Mouse (Mus musculus) myocyte (in vitro differentiated cells): ENCODE measurements around the gene Nrros. TPM values are rescaled to one million over a fixed set of nuclear protein-coding genes. Genes with fewer than 3 reads are reported as not detected.

ENCODE experiments used
- H3K27me3 ChIP-seq: one replicate; pipeline ENCODE4 v1.6.1; 2011; ENCODE audit not compliant: control insufficient read depth, insufficient read depth, insufficient read length
- H3K36me3 ChIP-seq: one replicate; pipeline ENCODE4 v1.6.1; 2011; ENCODE audit not compliant: control insufficient read depth, insufficient read depth
- H3K4me2 ChIP-seq: one replicate; pipeline ENCODE4 v1.6.1; 2011; ENCODE audit warnings: low read depth, control low read depth
- H3K4me3 ChIP-seq: one replicate; pipeline ENCODE4 v1.5.1; 2011; ENCODE audit warnings: mild to moderate bottlenecking, control low read depth, moderate library complexity
- H3K79me2 ChIP-seq: one replicate; pipeline ENCODE4 v1.6.1; 2011; ENCODE audit not compliant: control insufficient read depth, insufficient read depth
- H3ac ChIP-seq: one replicate; pipeline ENCODE4 v1.6.1; 2011; ENCODE audit not compliant: control insufficient read depth, insufficient read length
- CEBPB ChIP-seq: IDR thresholded peaks from 2 replicates; pipeline ENCODE4 v1.6.1; 2011; ENCODE audit warnings: mild to moderate bottlenecking, moderate library complexity; ENCODE audit not compliant: poor library complexity, insufficient read depth, severe bottlenecking
- E2F4 ChIP-seq: IDR thresholded peaks from one replicate; pipeline ENCODE4 v1.6.1; 2011; ENCODE audit warnings: mild to moderate bottlenecking, control low read depth, moderate library complexity; ENCODE audit not compliant: insufficient read depth
- MAX ChIP-seq: IDR thresholded peaks from one replicate; pipeline ENCODE4 v1.6.1; 2011; ENCODE audit warnings: low read depth, mild to moderate bottlenecking, control low read depth
- MYOD1 ChIP-seq, 3 experiments: IDR thresholded peaks; one replicate each; pipeline ENCODE4 v1.6.1; 2011; ENCODE audit warnings: control low read depth in 2 of 3, low read depth in 2 of 3, mild to moderate bottlenecking in 2 of 3, moderate library complexity in 1 of 3; ENCODE audit not compliant: insufficient read length in 2 of 3, control insufficient read depth in 1 of 3
- MYOG ChIP-seq, 3 experiments: IDR thresholded peaks; one replicate each; pipeline ENCODE4 v1.6.1; 2011; ENCODE audit warnings: control low read depth in 2 of 3, low read depth in 2 of 3, mild to moderate bottlenecking in 2 of 3; ENCODE audit not compliant: insufficient read length in 2 of 3, control insufficient read depth in 1 of 3, insufficient read depth in 1 of 3
- POLR2A ChIP-seq: IDR thresholded peaks from one replicate; pipeline ENCODE4 v1.6.1; 2011; ENCODE audit warnings: low read depth, mild to moderate bottlenecking, control low read depth, moderate library complexity; ENCODE audit not compliant: insufficient read length
- POLR2AphosphoS2 ChIP-seq: IDR thresholded peaks from one replicate; pipeline ENCODE4 v1.6.1; 2011; ENCODE audit warnings: low read depth, control low read depth; ENCODE audit not compliant: insufficient read length
- REST ChIP-seq: IDR thresholded peaks from one replicate; pipeline ENCODE4 v1.6.1; 2011; ENCODE audit warnings: mild to moderate bottlenecking, control low read depth, moderate library complexity; ENCODE audit not compliant: insufficient read depth, insufficient read length
- SRF ChIP-seq: IDR thresholded peaks from one replicate; pipeline ENCODE4 v1.6.1; 2011; ENCODE audit warnings: low read depth; ENCODE audit not compliant: control insufficient read depth, insufficient read length
- TCF12 ChIP-seq: IDR thresholded peaks from one replicate; pipeline ENCODE4 v1.6.1; 2011; ENCODE audit warnings: mild to moderate bottlenecking, control low read depth; ENCODE audit not compliant: poor library complexity, insufficient read depth, severe bottlenecking
- TCF3 ChIP-seq: IDR thresholded peaks from one replicate; pipeline ENCODE4 v1.6.1; 2011; ENCODE audit warnings: low read depth, control low read depth; ENCODE audit not compliant: insufficient read length
- USF1 ChIP-seq: IDR thresholded peaks from one replicate; pipeline ENCODE4 v1.6.1; 2011; ENCODE audit warnings: low read depth, mild to moderate bottlenecking, control low read depth, moderate library complexity
- polyA plus RNA-seq: library from polyadenylated mRNA; unstranded; fragments of >200 nt; fragmentation: generic; extraction: Trizol; gene quantifications from one replicate; pipeline ENCODE4 v1.2.1, GENCODE M21; 2012; ENCODE audit warnings: missing spikeins

The Nrros gene
- polyA plus RNA-seq, 1 experiment, result not detected

GRCm38 (mm10) chr16:32156719-32157118, 8.7 kb downstream of the Nrros start:
- H3K79me2 ChIP-seq, result no peaks in the 10 kb centered on the region
- H3K4me2 ChIP-seq, result no peak overlapping the region
- no peak overlapping the region for H3ac ChIP-seq
- TF ChIP-seq POLR2A (no peak), MYOG (IDR thresholded peaks at IDR 0.05; ENCODE audit: control insufficient read depth in 1 of 3, insufficient read depth in 1 of 3, insufficient read length in 2 of 3, low read depth in 2 of 3) (no peak), TCF3 (no peak), E2F4 (no peak), SRF (no peak), MAX (no peak), USF1 (no peak), REST (no peak), MYOD1 (IDR thresholded peaks at IDR 0.05; ENCODE audit: control insufficient read depth in 1 of 3, insufficient read length in 2 of 3, low read depth in 2 of 3) (no peak), TCF12 (no peak)
- H3K27me3 ChIP-seq, result peaks cover 22% of the 10 kb centered on the region
- no peak overlapping the region for H3K4me3 ChIP-seq
- no peaks in the 10 kb centered on the region for H3K36me3 ChIP-seq

GRCm38 (mm10) chr16:32154437-32154836, 11.0 kb downstream of the Nrros start:
- H3K79me2 ChIP-seq, result no peaks in the 10 kb centered on the region
- no peak for TF ChIP-seq USF1
- TF ChIP-seq MYOD1 (IDR thresholded peaks at IDR 0.05; ENCODE audit: control insufficient read depth in 1 of 3, insufficient read length in 2 of 3, low read depth in 2 of 3), result no peak
- no peak for TF ChIP-seq TCF3
- TF ChIP-seq TCF12, result no peak
- TF ChIP-seq POLR2AphosphoS2, result no peak
- no peak for TF ChIP-seq POLR2A
- no peak for TF ChIP-seq CEBPB
- no peak for TF ChIP-seq E2F4
- peaks cover 22% of the 10 kb centered on the region for H3K27me3 ChIP-seq
- H3ac ChIP-seq, result no peak overlapping the region
- H3K36me3 ChIP-seq, result no peaks in the 10 kb centered on the region
- H3K4me3 ChIP-seq, result no peak overlapping the region
- H3K4me2 ChIP-seq, result no peak overlapping the region

GRCm38 (mm10) chr16:32153976-32154375, 11.4 kb downstream of the Nrros start:
- TF ChIP-seq SRF (no peak), E2F4 (no peak), REST (no peak), MAX (no peak), TCF3 (no peak), POLR2A (no peak), POLR2AphosphoS2 (no peak), CEBPB (no peak), TCF12 (no peak)
- peaks cover 22% of the 10 kb centered on the region for H3K27me3 ChIP-seq
- no peak overlapping the region for H3K4me2 ChIP-seq
- H3K79me2 ChIP-seq, result no peaks in the 10 kb centered on the region
- no peak overlapping the region for H3K4me3 ChIP-seq
- H3K36me3 ChIP-seq, result no peaks in the 10 kb centered on the region
- no peak overlapping the region for H3ac ChIP-seq

GRCm38 (mm10) chr16:32147589-32148207, 17.7 kb downstream of the Nrros start:
- no peaks in the 10 kb centered on the region for H3K36me3 ChIP-seq
- peaks cover 10% of the 10 kb centered on the region for H3K27me3 ChIP-seq
- H3K4me2 ChIP-seq, result no peak overlapping the region
- TF ChIP-seq MYOD1 (IDR thresholded peaks at IDR 0.05; ENCODE audit: control insufficient read depth in 1 of 3, insufficient read length in 2 of 3, low read depth in 2 of 3) (no peak), CEBPB (no peak), USF1 (no peak), SRF (no peak), MAX (no peak), TCF12 (no peak)
- H3K4me3 ChIP-seq, result no peak overlapping the region
- H3K79me2 ChIP-seq, result no peaks in the 10 kb centered on the region
- H3ac ChIP-seq, result no peak overlapping the region

GRCm38 (mm10) chr16:32144592-32144991, 20.8 kb downstream of the Nrros start:
- no peak overlapping the region for H3K4me3 ChIP-seq
- H3K27me3 ChIP-seq, result peaks cover 23% of the 10 kb centered on the region
- no peaks in the 10 kb centered on the region for H3K79me2 ChIP-seq
- TF ChIP-seq MYOD1 (IDR thresholded peaks at IDR 0.05; ENCODE audit: control insufficient read depth in 1 of 3, insufficient read length in 2 of 3, low read depth in 2 of 3), result no peak
- TF ChIP-seq TCF12, result no peak
- no peak for TF ChIP-seq CEBPB
- no peak for TF ChIP-seq E2F4
- TF ChIP-seq MAX, result no peak
- TF ChIP-seq MYOG (IDR thresholded peaks at IDR 0.05; ENCODE audit: control insufficient read depth in 1 of 3, insufficient read depth in 1 of 3, insufficient read length in 2 of 3, low read depth in 2 of 3), result no peak
- no peak for TF ChIP-seq TCF3
- TF ChIP-seq USF1, result no peak
- TF ChIP-seq POLR2A, result no peak
- no peak for TF ChIP-seq POLR2AphosphoS2
- no peak for TF ChIP-seq REST
- H3ac ChIP-seq, result no peak overlapping the region
- H3K36me3 ChIP-seq, result no peaks in the 10 kb centered on the region
- no peak overlapping the region for H3K4me2 ChIP-seq
